Mouse (Mus musculus) spleen, postnatal 10 days (tissue): ENCODE results near the gene Ccdc194.
"Not testable (repeated sequence)": the region's sequence is repeated elsewhere in the genome, so short reads cannot be mapped to it uniquely, and the experiment has no call there.

Experiments used
- DNase-seq, 2 experiments: peaks; one replicate each; pipeline ENCODE4 v3.0.0; 2021 to 2022; ENCODE audit warnings: low spot score in 2 of 2

Ccdc194 gene

DNA sequence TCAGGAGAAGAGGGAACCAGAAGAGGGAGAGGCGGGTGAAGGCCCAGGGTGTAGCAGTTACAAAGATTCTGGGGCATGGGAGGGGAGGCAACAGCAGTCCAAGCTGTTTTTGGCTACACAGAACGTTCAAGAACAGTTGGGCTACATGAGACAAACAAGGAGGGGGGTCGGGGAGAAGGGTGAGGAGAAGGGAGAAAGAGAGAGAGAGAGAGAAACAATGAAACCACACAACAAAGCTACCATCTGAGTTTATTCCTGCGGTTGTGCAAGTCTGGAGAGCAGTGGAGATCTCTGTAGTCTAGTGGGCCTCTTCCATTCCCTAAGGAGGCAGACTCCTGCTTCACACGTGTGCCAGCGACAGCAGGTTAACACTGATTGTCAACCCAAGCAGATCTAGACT, 28.5 kb upstream of the Ccdc194 start:
- DNase-seq = no peak

GRCm38 (mm10) chr8:71552770-71553169, 27.3 kb upstream of the Ccdc194 start:
- no peak for DNase-seq

- DNase-seq = no peak
Observed at GRCm38 (mm10) chr8:71550754-71551153, 25.2 kb upstream of the Ccdc194 start.

- no peak for DNase-seq
Observed at GRCm38 (mm10) chr8:71547590-71547989, 22.1 kb upstream of the Ccdc194 start.

GRCm38 (mm10) chr8:71545053-71545452, 19.5 kb upstream of the Ccdc194 start:
- DNase-seq = no peak

GRCm38 (mm10) chr8:71543755-71544154, 18.2 kb upstream of the Ccdc194 start:
- DNase-seq = no peak

DNA sequence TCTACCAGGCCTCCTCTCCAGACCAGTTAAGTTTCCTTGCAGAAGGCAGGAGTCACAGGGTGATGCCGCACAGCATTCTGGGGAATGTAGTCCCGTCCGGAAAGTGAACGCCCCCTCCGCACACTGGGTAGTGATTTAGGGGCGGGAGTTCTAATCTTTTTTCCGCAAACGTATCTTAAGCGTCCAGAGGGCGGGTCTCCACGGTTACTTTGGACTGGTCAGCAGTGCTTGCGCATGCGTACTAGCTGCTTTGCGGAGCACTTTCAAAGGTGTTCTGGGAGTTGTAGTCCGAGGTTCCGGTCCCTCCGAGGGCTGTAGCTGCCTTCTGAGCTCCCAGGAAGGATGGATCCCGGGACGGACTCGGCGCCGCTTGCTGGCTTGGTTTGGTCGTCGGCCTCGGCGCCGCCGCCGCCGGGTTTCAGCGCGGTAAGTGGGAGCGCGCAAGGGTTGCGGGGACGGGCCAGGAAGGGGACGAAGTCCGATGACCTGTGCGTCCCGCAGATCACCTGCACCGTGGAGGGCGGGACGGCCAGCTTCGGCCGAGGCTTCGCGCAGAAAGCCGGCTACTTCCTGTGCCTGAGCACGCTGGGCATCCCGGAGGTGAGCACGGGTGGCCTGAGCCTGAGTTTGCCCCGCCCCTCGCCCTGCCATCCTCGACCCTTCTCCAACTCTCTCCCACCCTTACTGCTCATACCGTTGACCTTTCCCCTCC, 17.3 kb upstream of the Ccdc194 start, which contains the start of gene Mvb12a:
Gene Mvb12a, plus strand, starts transcription at position 291 of the 712 bp plus-strand sequence.
- peak; percentile 83 to 93 for DNase-seq

DNA sequence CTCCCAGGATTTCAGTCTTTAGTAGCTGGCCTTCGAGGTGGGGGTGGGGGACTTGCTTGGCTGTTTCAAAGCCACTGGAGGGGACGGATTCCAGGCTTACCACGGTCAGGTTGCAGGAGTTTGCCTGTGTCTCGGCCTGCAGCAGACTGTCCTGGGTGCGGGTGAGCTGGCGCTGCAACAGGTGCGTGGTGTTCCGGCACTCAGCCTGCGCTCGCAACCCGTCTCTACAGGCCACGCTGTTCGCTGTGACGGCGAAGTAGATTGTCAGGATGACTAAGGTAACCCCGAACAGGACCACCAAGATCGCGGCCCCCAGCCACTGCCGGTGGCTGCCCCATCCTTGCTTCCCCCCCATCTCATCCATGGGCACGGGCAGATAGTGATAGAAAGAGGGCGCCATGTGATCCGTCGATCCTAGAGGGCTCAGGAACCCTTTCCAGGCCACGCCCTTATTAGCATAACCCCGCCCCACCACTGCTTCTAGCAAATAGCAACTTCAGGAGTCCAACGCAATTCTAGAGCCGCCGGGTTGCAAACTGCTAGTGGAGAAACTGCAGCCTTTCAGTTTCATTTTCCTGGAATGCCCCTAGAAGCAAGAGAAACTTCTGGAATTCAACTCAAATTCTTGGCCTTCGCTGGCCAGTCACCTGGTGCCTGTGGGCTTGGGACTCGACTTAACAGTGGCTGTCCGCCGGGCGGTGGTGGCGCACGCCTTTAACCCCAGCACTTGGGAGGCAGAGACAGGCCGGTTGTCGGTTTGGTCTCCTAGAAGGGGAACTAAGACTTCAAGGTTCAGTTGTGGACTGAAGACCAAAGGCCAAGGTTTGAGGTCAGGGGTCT, 11.7 kb upstream of the Ccdc194 start, which contains the start of gene Bst2:
Gene Bst2, minus strand, starts transcription at position 429 of the 840 bp plus-strand sequence.
- peak; percentile 76 to 91 for DNase-seq

GRCm38 (mm10) chr8:71535663-71536062, 10.2 kb upstream of the Ccdc194 start:
- no peak for DNase-seq

DNA sequence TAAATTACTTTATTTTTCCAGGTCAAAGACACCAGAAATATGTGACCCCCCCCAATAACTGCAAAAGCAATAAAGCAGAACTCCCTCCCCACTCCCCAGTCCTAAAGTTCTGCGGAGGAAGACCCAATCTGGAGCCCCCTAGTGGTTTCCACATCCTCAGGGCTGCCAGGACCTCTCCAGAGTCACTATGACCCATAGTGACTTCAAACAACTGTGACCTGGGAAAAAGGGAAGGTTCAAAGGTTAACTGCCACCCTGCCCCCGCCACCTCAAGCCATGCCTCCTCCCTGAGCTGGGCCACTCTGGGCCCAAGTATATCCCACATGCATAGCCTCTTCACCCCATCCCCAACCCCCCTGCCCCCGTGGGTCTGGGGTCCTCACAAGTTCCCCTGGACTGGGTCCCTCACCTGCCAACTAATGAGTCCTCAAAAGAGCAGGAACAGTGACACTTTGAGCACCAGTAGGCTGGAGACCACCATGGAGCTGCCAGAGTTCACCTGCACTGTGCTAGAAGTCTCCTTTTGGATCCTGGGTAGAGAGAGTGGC, 8.8 kb upstream of the Ccdc194 start:
- no peak for DNase-seq

GRCm38 (mm10) chr8:71530735-71531467, 5.4 kb upstream of the Ccdc194 start:
- not testable (repeated sequence) for DNase-seq

GRCm38 (mm10) chr8:71528362-71529073, 3.0 kb upstream of the Ccdc194 start:
- no peak for DNase-seq

DNA sequence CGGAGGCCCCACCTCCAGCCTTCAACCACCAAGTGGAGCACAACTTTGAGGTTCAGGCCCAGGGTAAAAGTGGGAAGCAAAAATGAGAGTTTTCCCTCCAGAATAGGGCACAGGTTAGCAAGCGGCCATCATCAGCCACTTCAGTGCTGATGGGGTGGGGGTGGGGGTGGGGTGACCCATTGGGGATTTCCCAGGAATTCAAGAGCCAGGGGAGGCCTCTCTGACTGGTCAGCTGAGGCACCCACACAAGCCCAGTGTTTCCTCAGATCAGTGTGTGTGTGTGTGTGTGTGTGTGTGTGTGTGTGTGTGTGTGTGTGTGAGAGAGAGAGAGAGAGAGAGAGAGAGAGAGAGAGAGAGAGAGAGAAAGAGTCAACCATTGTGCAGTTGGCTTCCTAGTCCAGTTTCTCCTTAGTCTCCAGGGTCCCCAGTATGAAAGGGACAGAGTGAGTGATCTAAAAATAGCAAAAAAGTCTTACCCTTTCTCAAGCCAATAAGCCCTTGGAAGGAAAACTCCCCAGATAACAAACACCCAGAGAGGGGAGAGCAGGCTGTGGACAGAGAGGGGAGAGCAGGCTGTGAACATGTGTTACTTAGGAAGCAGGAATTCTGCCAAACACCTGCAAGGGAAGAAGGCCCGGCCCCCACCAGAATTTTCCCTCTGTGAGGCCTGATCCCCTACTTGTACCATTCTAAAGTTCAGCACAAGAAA, 1.8 kb upstream of the Ccdc194 start:
- DNase-seq = no peak

DNA sequence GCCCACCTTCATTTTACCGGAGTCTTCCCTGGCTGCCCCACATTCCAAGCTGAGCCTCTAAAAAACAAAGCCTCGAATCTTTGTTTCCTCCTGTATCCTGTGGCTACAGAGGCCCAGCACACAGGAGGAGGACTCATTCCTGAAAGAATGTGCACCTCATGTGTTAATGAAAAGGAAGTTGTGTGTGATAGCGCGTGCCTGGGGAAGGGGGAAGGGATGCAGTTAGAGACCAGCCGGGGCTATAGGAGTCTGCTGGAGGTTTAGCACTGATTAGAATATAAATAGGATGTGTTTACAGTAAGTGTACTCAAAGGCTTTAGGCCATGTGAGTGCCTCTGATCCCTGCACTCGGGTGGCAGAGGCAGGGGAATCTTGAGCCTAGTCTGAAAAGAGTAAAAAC, 761 bp upstream of the Ccdc194 start:
- no peak for DNase-seq

DNA sequence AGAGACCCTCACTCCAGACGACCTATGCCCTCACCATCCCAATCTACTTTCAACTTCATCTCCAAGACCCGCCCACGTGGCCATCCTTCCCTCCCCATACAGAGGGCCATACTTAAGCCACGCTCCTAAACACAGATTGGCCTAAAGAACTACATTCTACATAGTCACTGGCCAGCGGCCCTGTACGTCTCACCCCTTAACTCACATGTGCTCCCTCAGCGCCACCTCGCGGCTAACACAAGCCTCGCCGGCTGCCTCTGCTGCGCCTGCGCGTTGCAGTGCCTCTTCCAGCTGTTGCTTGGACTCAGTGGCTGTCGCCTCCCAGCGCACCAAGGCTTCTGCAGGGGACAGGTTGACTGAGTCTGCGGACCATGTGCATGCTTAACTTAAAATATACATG, 3.9 kb downstream of the Ccdc194 start:
- DNase-seq = peak; percentile 88 to 94

DNA sequence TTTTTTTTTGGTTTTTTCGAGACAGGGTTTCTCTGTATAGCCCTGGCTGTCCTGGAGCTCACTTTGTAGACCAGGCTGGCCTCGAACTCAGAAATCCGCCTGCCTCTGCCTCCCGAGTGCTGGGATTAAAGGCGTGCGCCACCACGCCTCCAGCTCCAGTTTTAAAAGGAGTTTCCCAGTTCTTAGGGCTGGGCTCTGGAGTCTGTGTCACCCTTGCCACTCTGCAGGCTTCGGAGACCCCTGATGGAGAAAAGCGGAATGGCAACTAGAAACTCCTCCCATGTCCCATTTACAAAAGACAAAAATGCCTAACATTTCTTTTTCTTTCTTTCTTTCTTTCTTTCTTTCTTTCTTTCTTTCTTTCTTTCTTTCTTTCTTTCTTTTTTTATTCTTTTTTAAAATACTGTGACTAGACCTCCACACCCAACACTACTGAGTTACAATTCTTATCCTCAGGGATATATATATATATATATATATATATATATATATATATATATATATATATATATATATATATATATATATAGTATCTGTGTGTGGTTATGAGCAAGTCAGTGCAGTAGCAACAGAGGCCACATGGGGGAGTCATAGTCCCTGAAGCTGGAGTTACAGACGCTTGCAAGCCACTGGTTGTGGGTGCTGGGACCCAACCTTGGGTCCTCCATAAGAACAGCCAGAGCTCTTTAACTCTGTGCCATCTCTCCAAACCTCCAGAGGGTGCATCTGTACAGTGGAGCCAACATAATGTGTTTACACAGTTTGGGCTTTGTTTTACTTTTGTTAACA, 6.3 kb downstream of the Ccdc194 start:
- DNase-seq = peak in 1 of 2 experiments; percentile 70

GRCm38 (mm10) chr8:71516786-71517185, 8.7 kb downstream of the Ccdc194 start:
- DNase-seq = no peak

GRCm38 (mm10) chr8:71515043-71515442, 10.5 kb downstream of the Ccdc194 start:
- no peak for DNase-seq

GRCm38 (mm10) chr8:71513018-71513754, 12.3 kb downstream of the Ccdc194 start:
- DNase-seq = no peak
